Mouse (Mus musculus): Measurements from ENCODE around the gene Btbd11.

- TF ChIP-seq CTCF (IDR thresholded peaks at IDR 0.05; ENCODE audit: low read depth, low read length) = no peak
- no peak for TF ChIP-seq POLR2A (IDR thresholded peaks at IDR 0.05; ENCODE audit: extremely low read depth, insufficient read depth, low read length)
Measured at GRCm38 (mm10) chr10:85578571-85579465, 192.2 kb downstream of the Btbd11 start.

Measured in liver, adult 2 months (tissue).